9 mouse cellular contexts compared by ENCODE assay signal in genomic region chr14:55785195-55785594, GRCm38 (mm10). TPM values are rescaled to one million over a fixed set of nuclear protein-coding genes. Genes with fewer than 3 reads are reported as not detected.
DNase-seq lines count a peak whose midpoint lies in the region; ATAC-seq and TF ChIP-seq lines count a peak whose summit lies in the region.
"Had no signal": no experiment of that assay in that cellular context is flagged by ENCODE, and none has a peak within 500 bp of the region (broad histone marks: within the 10 kb centered on the region; RNA-seq: fewer than 3 reads in every experiment).

No protein-coding gene starts in this region.

- peak; percentile 46 for TF ChIP-seq CTCF in E14TG2a.4 (conservative IDR thresholded peaks at IDR 0.05; ENCODE audit: low read length)
- peak; percentile 52 for TF ChIP-seq CTCF in lung, postnatal 0 days (IDR thresholded peaks at IDR 0.05)

- no peaks in the 10 kb centered on the region; the same call in none of the 2 replicates for H3K27me3 ChIP-seq in embryonic facial prominence, embryonic 11.5 days (ENCODE audit: control insufficient read depth, insufficient read depth, low read length)
- H3K27me3 ChIP-seq in embryonic facial prominence, embryonic 10.5 days (replicated peaks; ENCODE audit: low read depth, poor library complexity, severe bottlenecking) = peaks cover 98% of the 10 kb centered on the region
- peaks cover 94% of the 10 kb centered on the region for H3K27me3 ChIP-seq in E14TG2a.4 (ENCODE audit: insufficient read depth, low read length)
- 0 out of 2 replicates have a peak, but pooled peaks cover 16% of the 10 kb centered on the region for H3K27me3 ChIP-seq in lung, postnatal 0 days (replicated peaks; ENCODE audit: insufficient read depth, low read length)
- H3K27me3 ChIP-seq in midbrain, embryonic 15.5 days (replicated peaks) = peaks cover 85% of the 10 kb centered on the region

- peak; percentile 26 for DNase-seq in embryonic facial prominence, embryonic 11.5 days (ENCODE audit: low spot score)
- DNase-seq in embryonic facial prominence, embryonic 10.5 days (ENCODE audit: low spot score) = no peak
- DNase-seq in kidney, postnatal 4 days = peak; percentile 39 to 54
- no peak for DNase-seq in kidney, postnatal 10 days
- DNase-seq in lung, postnatal 0 days (ENCODE audit: low spot score) = peak; percentile 41
- no peak for DNase-seq in cerebellum, adult 11 months

- H3K36me3 ChIP-seq in embryonic facial prominence, embryonic 11.5 days (replicated peaks; ENCODE audit: control insufficient read depth, insufficient read depth, low read depth, low read length) = no peaks in the 10 kb centered on the region
- 0 out of 2 replicates have a peak, but pooled peaks cover 6% of the 10 kb centered on the region for H3K36me3 ChIP-seq in embryonic facial prominence, embryonic 10.5 days (replicated peaks)
- peaks cover 20% of the 10 kb centered on the region for H3K36me3 ChIP-seq in E14TG2a.4 (ENCODE audit: insufficient read depth, low read length)
- no peaks in the 10 kb centered on the region for H3K36me3 ChIP-seq in lung, postnatal 0 days (ENCODE audit: insufficient read depth, low read length)
- H3K36me3 ChIP-seq in midbrain, embryonic 15.5 days (replicated peaks) = no peaks in the 10 kb centered on the region
- H3K36me3 ChIP-seq: neural tube, embryonic 12.5 days had no signal

- no peak overlapping the region for H3K27ac ChIP-seq in embryonic facial prominence, embryonic 11.5 days (replicated peaks; ENCODE audit: low read depth, low read length)
- H3K27ac ChIP-seq in embryonic facial prominence, embryonic 10.5 days (replicated peaks) = no peak overlapping the region
- H3K27ac ChIP-seq in lung, postnatal 0 days (ENCODE audit: low read length) = no peak overlapping the region
- H3K27ac ChIP-seq in midbrain, embryonic 15.5 days = no peak overlapping the region
- H3K27ac ChIP-seq: neural tube, embryonic 12.5 days had no signal

- H3K4me1 ChIP-seq in embryonic facial prominence, embryonic 11.5 days (ENCODE audit: control insufficient read depth, insufficient read depth, low read length) = peaks cover 3% of the 10 kb centered on the region; the same call in 1 of the 2 replicates
- peaks cover 51% of the 10 kb centered on the region for H3K4me1 ChIP-seq in embryonic facial prominence, embryonic 10.5 days
- peaks cover 46% of the 10 kb centered on the region for H3K4me1 ChIP-seq in E14TG2a.4 (replicated peaks; ENCODE audit: low read depth, low read length)
- H3K4me1 ChIP-seq in lung, postnatal 0 days (ENCODE audit: insufficient read depth, low read depth, low read length) = peaks cover 8% of the 10 kb centered on the region; the same call in 1 of the 2 replicates
- peaks cover 16% of the 10 kb centered on the region for H3K4me1 ChIP-seq in midbrain, embryonic 15.5 days

- ATAC-seq in embryonic facial prominence, embryonic 11.5 days (replicated peaks; ENCODE audit: insufficient number of reproducible peaks, low FRiP score, low TSS enrichment, low read depth) = no peak
- ATAC-seq in lung, postnatal 0 days = no peak
- no peak for ATAC-seq in midbrain, embryonic 15.5 days (replicated peaks)

- no peak overlapping the region for H3K9ac ChIP-seq in embryonic facial prominence, embryonic 11.5 days (replicated peaks; ENCODE audit: low read length)
- H3K9ac ChIP-seq in lung, postnatal 0 days (replicated peaks; ENCODE audit: low read depth) = no peak overlapping the region
- H3K9ac ChIP-seq in midbrain, embryonic 15.5 days = no peak overlapping the region
- H3K9ac ChIP-seq: neural tube, embryonic 12.5 days had no signal

- no peak overlapping the region for H3K4me2 ChIP-seq in embryonic facial prominence, embryonic 11.5 days (ENCODE audit: low read depth, low read length)
- no peak overlapping the region for H3K4me2 ChIP-seq in lung, postnatal 0 days (replicated peaks; ENCODE audit: low read depth, low read length)
- no peak overlapping the region for H3K4me2 ChIP-seq in midbrain, embryonic 15.5 days
- H3K4me2 ChIP-seq: neural tube, embryonic 12.5 days had no signal

- no peaks in the 10 kb centered on the region for H3K9me3 ChIP-seq in embryonic facial prominence, embryonic 11.5 days (replicated peaks; ENCODE audit: control insufficient read depth, low read length)
- H3K9me3 ChIP-seq in embryonic facial prominence, embryonic 10.5 days = no peaks in the 10 kb centered on the region
- no peaks in the 10 kb centered on the region for H3K9me3 ChIP-seq in E14TG2a.4 (ENCODE audit: low read length)
- H3K9me3 ChIP-seq in lung, postnatal 0 days (ENCODE audit: low read length) = no peaks in the 10 kb centered on the region
- no peaks in the 10 kb centered on the region for H3K9me3 ChIP-seq in midbrain, embryonic 15.5 days
- H3K9me3 ChIP-seq: neural tube, embryonic 12.5 days had no signal

- 25% methylated on average over 6 of the region's 6 CpGs for WGBS in embryonic facial prominence, embryonic 11.5 days
- WGBS in embryonic facial prominence, embryonic 10.5 days = 25% methylated on average over 6 of the region's 6 CpGs
- WGBS in lung, postnatal 0 days = 33% methylated on average over 6 of the region's 6 CpGs
- WGBS in midbrain, embryonic 15.5 days = 21% methylated on average over 6 of the region's 6 CpGs

- no peak for TF ChIP-seq EP300 in lung, postnatal 0 days (IDR thresholded peaks at IDR 0.05)

- no peak overlapping the region for H3K4me3 ChIP-seq in embryonic facial prominence, embryonic 11.5 days (ENCODE audit: low read depth, low read length)
- H3K4me3 ChIP-seq in embryonic facial prominence, embryonic 10.5 days = no peak overlapping the region
- H3K4me3 ChIP-seq in E14TG2a.4 (replicated peaks; ENCODE audit: low read length) = no peak overlapping the region
- H3K4me3 ChIP-seq in lung, postnatal 0 days (ENCODE audit: low read depth, low read length) = no peak overlapping the region
- no peak overlapping the region for H3K4me3 ChIP-seq in midbrain, embryonic 15.5 days
- H3K4me3 ChIP-seq: neural tube, embryonic 12.5 days had no signal

RNA-seq across cellular contexts. Expression of gene Adcy4, which starts 1.3 kb away (rescaled TPM):
- polyA plus RNA-seq in embryonic facial prominence, embryonic 11.5 days (2014; fragmentation: Nextera tagmentation; extraction: Ambion mirVana) = 10.6 and 13.0 TPM in 2 replicates
- 10.7 and 11.4 TPM in 2 replicates for polyA plus RNA-seq in embryonic facial prominence, embryonic 10.5 days (2016; fragmentation: Nextera tagmentation; extraction: Ambion mirVana)
- 29.3 and 33.3 TPM in 2 replicates for polyA plus RNA-seq in lung, postnatal 0 days (2015; fragmentation: Nextera tagmentation; extraction: Ambion mirVana)
- 5.7 and 6.2 TPM in 2 replicates for polyA plus RNA-seq in midbrain, embryonic 15.5 days (2015; fragmentation: Nextera tagmentation; extraction: Ambion mirVana)

RNA-seq across cellular contexts. Expression of gene Ripk3, which starts 3.5 kb away (rescaled TPM):
- polyA plus RNA-seq in embryonic facial prominence, embryonic 11.5 days (2014; fragmentation: Nextera tagmentation; extraction: Ambion mirVana) = 33.7 and 38.8 TPM in 2 replicates
- polyA plus RNA-seq in embryonic facial prominence, embryonic 10.5 days (2016; fragmentation: Nextera tagmentation; extraction: Ambion mirVana) = 21.4 and 24.1 TPM in 2 replicates
- polyA plus RNA-seq in lung, postnatal 0 days (2015; fragmentation: Nextera tagmentation; extraction: Ambion mirVana) = 16.2 and 24.2 TPM in 2 replicates
- polyA plus RNA-seq in midbrain, embryonic 15.5 days (2015; fragmentation: Nextera tagmentation; extraction: Ambion mirVana) = 2.3 and 2.7 TPM in 2 replicates

RNA-seq across cellular contexts. Expression of gene Ltb4r1, which starts 19.4 kb away (rescaled TPM):
- polyA plus RNA-seq in embryonic facial prominence, embryonic 11.5 days (2014; fragmentation: Nextera tagmentation; extraction: Ambion mirVana) = not detected in 2 replicates
- polyA plus RNA-seq in embryonic facial prominence, embryonic 10.5 days (2016; fragmentation: Nextera tagmentation; extraction: Ambion mirVana) = 0.10 and 0.35 TPM in 2 replicates
- 4.1 and 4.6 TPM in 2 replicates for polyA plus RNA-seq in lung, postnatal 0 days (2015; fragmentation: Nextera tagmentation; extraction: Ambion mirVana)
- 0.41 and 0.59 TPM in 2 replicates for polyA plus RNA-seq in midbrain, embryonic 15.5 days (2015; fragmentation: Nextera tagmentation; extraction: Ambion mirVana)

RNA-seq across cellular contexts. Expression of gene Ltb4r2, which starts 24.0 kb away (rescaled TPM):
- polyA plus RNA-seq in embryonic facial prominence, embryonic 11.5 days (2014; fragmentation: Nextera tagmentation; extraction: Ambion mirVana) = 0.31 and 0.34 TPM in 2 replicates
- polyA plus RNA-seq in embryonic facial prominence, embryonic 10.5 days (2016; fragmentation: Nextera tagmentation; extraction: Ambion mirVana) = 0.13 and 0.39 TPM in 2 replicates
- polyA plus RNA-seq in lung, postnatal 0 days (2015; fragmentation: Nextera tagmentation; extraction: Ambion mirVana) = 0.77 and 0.97 TPM in 2 replicates
- polyA plus RNA-seq in midbrain, embryonic 15.5 days (2015; fragmentation: Nextera tagmentation; extraction: Ambion mirVana) = 0.67 and 0.70 TPM in 2 replicates

RNA-seq across cellular contexts. Expression of gene Cideb, which starts 26.9 kb away (rescaled TPM):
- 0.18 and 0.35 TPM in 2 replicates for polyA plus RNA-seq in embryonic facial prominence, embryonic 11.5 days (2014; fragmentation: Nextera tagmentation; extraction: Ambion mirVana)
- 0.16 TPM in 1 of 2 replicates, not detected in the other for polyA plus RNA-seq in embryonic facial prominence, embryonic 10.5 days (2016; fragmentation: Nextera tagmentation; extraction: Ambion mirVana)
- polyA plus RNA-seq in lung, postnatal 0 days (2015; fragmentation: Nextera tagmentation; extraction: Ambion mirVana) = 0.65 and 1.3 TPM in 2 replicates
- polyA plus RNA-seq in midbrain, embryonic 15.5 days (2015; fragmentation: Nextera tagmentation; extraction: Ambion mirVana) = 0.25 and 0.66 TPM in 2 replicates

Comparison
In these comparisons a context has a peak if more than half of its experiments do, and no peak if none do; other contexts are left out.
1. DNase-seq: peak in embryonic facial prominence, embryonic 11.5 days (single experiment), kidney, postnatal 4 days (2 of 2) and lung, postnatal 0 days (single experiment); none in embryonic facial prominence, embryonic 10.5 days (single experiment), kidney, postnatal 10 days (single experiment) and cerebellum, adult 11 months (single experiment).